Mouse (Mus musculus): ENCODE measurements around the gene Plekha6. TPM values are rescaled to one million over a fixed set of nuclear protein-coding genes. Genes with fewer than 3 reads are reported as not detected.
A peak's percentile ranks its signal among the peaks of the same experiment; 100 is the strongest.

Gene Plekha6
- polyA plus RNA-seq, 1 experiment from 2014 or later: 3.2 TPM

DNA sequence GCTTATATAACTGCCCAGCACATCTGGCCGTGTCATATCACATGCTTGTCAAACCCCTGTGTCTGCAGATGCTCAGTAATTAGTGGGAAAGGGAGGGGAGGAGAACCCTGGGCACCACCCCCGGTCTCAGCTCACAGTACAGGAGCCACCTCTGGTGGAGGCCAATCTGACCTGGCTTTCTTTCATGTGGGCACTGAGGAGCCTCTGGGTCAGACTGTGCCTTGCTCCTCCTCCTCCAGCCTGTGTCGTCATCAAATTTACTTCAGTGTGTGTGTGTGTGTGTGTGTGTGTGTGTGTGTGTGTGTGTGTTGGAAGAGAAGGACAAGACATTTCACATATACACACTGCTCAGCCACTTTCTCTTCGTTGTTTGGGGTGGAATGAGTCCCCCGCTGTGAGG is 159.3 kb downstream of the Plekha6 start:
- WGBS: 39% methylated on average over 5 of the region's 5 CpGs
- Histone ChIP-seq H3K9me3 (ENCODE audit: low read length) (no peaks in the 10 kb centered on the region), H3K4me2 (replicated peaks; ENCODE audit: low read depth, low read length) (no peak overlapping the region), H3K4me3 (ENCODE audit: low read depth, low read length) (no peak overlapping the region), H3K27ac (ENCODE audit: low read length) (no peak overlapping the region), H3K4me1 (ENCODE audit: insufficient read depth, low read depth, low read length) (peaks cover 6% of the 10 kb centered on the region; the same call in 1 of the 2 replicates), H3K27me3 (replicated peaks; ENCODE audit: insufficient read depth, low read length) (no peaks in the 10 kb centered on the region), H3K36me3 (ENCODE audit: insufficient read depth, low read length) (no peaks in the 10 kb centered on the region), H3K9ac (replicated peaks; ENCODE audit: low read depth) (no peak overlapping the region)
- peak; percentile 32 for ATAC-seq
- TF ChIP-seq EP300 (IDR thresholded peaks at IDR 0.05): no peak
- TF ChIP-seq CTCF (IDR thresholded peaks at IDR 0.05): no peak
- DNase-seq (ENCODE audit: low spot score): no peak

- Histone ChIP-seq H3K4me3 (ENCODE audit: low read depth, low read length) (no peak overlapping the region), H3K9ac (replicated peaks; ENCODE audit: low read depth) (no peak overlapping the region), H3K27me3 (replicated peaks; ENCODE audit: insufficient read depth, low read length) (no peaks in the 10 kb centered on the region), H3K9me3 (ENCODE audit: low read length) (no peaks in the 10 kb centered on the region), H3K4me1 (ENCODE audit: insufficient read depth, low read depth, low read length) (peaks cover 17% of the 10 kb centered on the region; the same call in 1 of the 2 replicates), H3K4me2 (replicated peaks; ENCODE audit: low read depth, low read length) (no peak overlapping the region), H3K27ac (ENCODE audit: low read length) (no peak overlapping the region), H3K36me3 (ENCODE audit: insufficient read depth, low read length) (no peaks in the 10 kb centered on the region)
- WGBS: 74% methylated on average over 8 of the region's 8 CpGs
- DNase-seq (ENCODE audit: low spot score) (no peak), ATAC-seq (no peak)
- TF ChIP-seq EP300 (IDR thresholded peaks at IDR 0.05) (no peak), CTCF (IDR thresholded peaks at IDR 0.05) (no peak)
These were observed 161.9 kb downstream of the Plekha6 start for GRCm38 (mm10) chr1:133325951-133326350.

- TF ChIP-seq CTCF (IDR thresholded peaks at IDR 0.05): peak; percentile 33; the same call in 1 of the 2 replicates
- TF ChIP-seq EP300 (IDR thresholded peaks at IDR 0.05): no peak
- H3K4me3 ChIP-seq (ENCODE audit: low read depth, low read length): no peak overlapping the region
- DNase-seq (ENCODE audit: low spot score) (no peak), ATAC-seq (no peak)
- no peak overlapping the region for H3K27ac ChIP-seq (ENCODE audit: low read length)
- peaks cover 17% of the 10 kb centered on the region; the same call in 1 of the 2 replicates for H3K4me1 ChIP-seq (ENCODE audit: insufficient read depth, low read depth, low read length)
- H3K9me3 ChIP-seq (ENCODE audit: low read length): no peaks in the 10 kb centered on the region
- H3K9ac ChIP-seq (replicated peaks; ENCODE audit: low read depth): no peak overlapping the region
- WGBS: 63% methylated on average over 5 of the region's 5 CpGs
- no peaks in the 10 kb centered on the region for H3K27me3 ChIP-seq (replicated peaks; ENCODE audit: insufficient read depth, low read length)
- H3K36me3 ChIP-seq (ENCODE audit: insufficient read depth, low read length): no peaks in the 10 kb centered on the region
- H3K4me2 ChIP-seq (replicated peaks; ENCODE audit: low read depth, low read length): no peak overlapping the region
These were observed 163.1 kb downstream of the Plekha6 start for GRCm38 (mm10) chr1:133327094-133327493.

DNA sequence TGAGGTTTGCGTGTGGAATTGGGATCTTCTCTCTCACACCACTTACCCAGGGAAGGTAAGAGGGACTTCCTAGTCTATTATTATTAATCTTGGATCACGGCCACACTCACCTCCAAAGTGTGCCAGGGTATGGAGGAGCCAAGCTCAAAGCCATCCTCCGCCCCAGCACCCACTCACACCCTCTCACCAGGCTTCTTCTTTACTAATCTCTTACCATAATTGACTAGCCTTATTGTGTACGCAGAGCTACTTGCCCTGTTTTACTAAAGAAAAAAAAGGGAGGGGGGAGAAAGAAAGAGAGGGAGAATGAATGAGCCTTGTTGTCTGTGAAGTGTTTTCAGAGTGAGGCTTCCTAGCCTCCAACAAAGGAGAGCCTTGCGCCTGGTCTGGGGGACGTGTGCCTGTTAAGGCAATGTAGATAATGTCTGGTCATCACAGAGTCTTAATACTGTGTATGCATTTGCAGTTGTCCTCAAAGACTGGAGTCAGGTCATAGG is 164.3 kb downstream of the Plekha6 start:
- 61% methylated on average over 6 of the region's 6 CpGs for WGBS
- no peak for TF ChIP-seq EP300 (IDR thresholded peaks at IDR 0.05)
- Histone ChIP-seq H3K4me2 (replicated peaks; ENCODE audit: low read depth, low read length) (no peak overlapping the region), H3K36me3 (ENCODE audit: insufficient read depth, low read length) (no peaks in the 10 kb centered on the region), H3K27ac (ENCODE audit: low read length) (no peak overlapping the region), H3K27me3 (replicated peaks; ENCODE audit: insufficient read depth, low read length) (no peaks in the 10 kb centered on the region), H3K4me1 (ENCODE audit: insufficient read depth, low read depth, low read length) (peaks cover 17% of the 10 kb centered on the region; the same call in 1 of the 2 replicates), H3K9me3 (ENCODE audit: low read length) (no peaks in the 10 kb centered on the region), H3K4me3 (ENCODE audit: low read depth, low read length) (no peak overlapping the region), H3K9ac (replicated peaks; ENCODE audit: low read depth) (no peak overlapping the region)
- ATAC-seq (no peak), DNase-seq (ENCODE audit: low spot score) (no peak)

- H3K9me3 ChIP-seq (ENCODE audit: low read length): no peaks in the 10 kb centered on the region
- H3K4me3 ChIP-seq (ENCODE audit: low read depth, low read length): peak overlapping the region; percentile 21; the same call in 1 of the 2 replicates
- DNase-seq (ENCODE audit: low spot score) (peak; percentile 52), ATAC-seq (peak; percentile 72)
- H3K4me1 ChIP-seq (ENCODE audit: insufficient read depth, low read depth, low read length): peaks cover 17% of the 10 kb centered on the region; the same call in 1 of the 2 replicates
- no peak overlapping the region for H3K9ac ChIP-seq (replicated peaks; ENCODE audit: low read depth)
- H3K4me2 ChIP-seq (replicated peaks; ENCODE audit: low read depth, low read length): peak overlapping the region; percentile 52
- H3K27me3 ChIP-seq (replicated peaks; ENCODE audit: insufficient read depth, low read length): no peaks in the 10 kb centered on the region
- no peaks in the 10 kb centered on the region for H3K36me3 ChIP-seq (ENCODE audit: insufficient read depth, low read length)
- H3K27ac ChIP-seq (ENCODE audit: low read length): peak overlapping the region; percentile 26; the same call in 1 of the 2 replicates
- TF ChIP-seq CTCF (IDR thresholded peaks at IDR 0.05) (no peak), EP300 (IDR thresholded peaks at IDR 0.05) (no peak)
- 5% methylated on average over 31 of the region's 34 CpGs for WGBS
These were observed 165.1 kb downstream of the Plekha6 start for GRCm38 (mm10) chr1:133328896-133329637.

GRCm38 (mm10) chr1:133329638-133329964 is 165.6 kb downstream of the Plekha6 start:
- no peak for TF ChIP-seq CTCF (IDR thresholded peaks at IDR 0.05)
- TF ChIP-seq EP300 (IDR thresholded peaks at IDR 0.05): no peak
- Histone ChIP-seq H3K4me1 (ENCODE audit: insufficient read depth, low read depth, low read length) (peaks cover 17% of the 10 kb centered on the region; the same call in 1 of the 2 replicates), H3K27ac (ENCODE audit: low read length) (0 out of 2 replicates have a peak overlapping the region, but pooled peaks have one; percentile 26), H3K9me3 (ENCODE audit: low read length) (no peaks in the 10 kb centered on the region), H3K4me3 (ENCODE audit: low read depth, low read length) (peak overlapping the region; percentile 21; the same call in 1 of the 2 replicates), H3K9ac (replicated peaks; ENCODE audit: low read depth) (no peak overlapping the region), H3K4me2 (replicated peaks; ENCODE audit: low read depth, low read length) (peak overlapping the region; percentile 52), H3K36me3 (ENCODE audit: insufficient read depth, low read length) (no peaks in the 10 kb centered on the region), H3K27me3 (replicated peaks; ENCODE audit: insufficient read depth, low read length) (no peaks in the 10 kb centered on the region)
- ATAC-seq (no peak), DNase-seq (ENCODE audit: low spot score) (no peak)
- WGBS: 22% methylated on average over 7 of the region's 7 CpGs

Measured in lung, postnatal 0 days (tissue).